Mouse (Mus musculus): Measurements from ENCODE around the gene Mcat. TPM values are rescaled to one million over a fixed set of nuclear protein-coding genes. Genes with fewer than 3 reads are reported as not detected.

The Mcat gene
- polyA plus RNA-seq, 1 experiment from 2014 or later, result 44.9 TPM

GRCm38 (mm10) chr15:83523196-83523595, 40.4 kb downstream of the Mcat start:
- Histone ChIP-seq H3K4me2 (ENCODE audit: low read depth, severe bottlenecking) (no peak overlapping the region), H3K27me3 (ENCODE audit: control insufficient read depth, insufficient read depth, low read length) (peaks cover 31% of the 10 kb centered on the region), H3K4me1 (ENCODE audit: control insufficient read depth, insufficient read depth, low read length) (peaks cover 3% of the 10 kb centered on the region; the same call in 1 of the 2 replicates), H3K9me3 (ENCODE audit: control insufficient read depth, low read length) (no peaks in the 10 kb centered on the region), H3K36me3 (ENCODE audit: control insufficient read depth, insufficient read depth, low read length) (no peaks in the 10 kb centered on the region), H3K4me3 (ENCODE audit: low read depth, low read length) (no peak overlapping the region), H3K27ac (replicated peaks; ENCODE audit: low read depth, low read length) (no peak overlapping the region), H3K9ac (ENCODE audit: low read length) (no peak overlapping the region)
- WGBS, result 33% methylated on average over 7 of the region's 7 CpGs
- no peak for DNase-seq (ENCODE audit: low spot score)
- no peak for ATAC-seq (ENCODE audit: insufficient number of reproducible peaks, low FRiP score, low TSS enrichment, low read depth)

GRCm38 (mm10) chr15:83520861-83521382, 42.7 kb downstream of the Mcat start:
- H3K27me3 ChIP-seq (ENCODE audit: control insufficient read depth, insufficient read depth, low read length), result peaks cover 9% of the 10 kb centered on the region
- WGBS, result 83% methylated on average over 6 of the region's 6 CpGs
- H3K9ac ChIP-seq (ENCODE audit: low read length), result no peak overlapping the region
- ATAC-seq (ENCODE audit: insufficient number of reproducible peaks, low FRiP score, low TSS enrichment, low read depth), result no peak
- no peaks in the 10 kb centered on the region for H3K4me1 ChIP-seq (ENCODE audit: control insufficient read depth, insufficient read depth, low read length)
- no peak overlapping the region for H3K4me2 ChIP-seq (ENCODE audit: low read depth, severe bottlenecking)
- H3K4me3 ChIP-seq (ENCODE audit: low read depth, low read length), result no peak overlapping the region
- no peaks in the 10 kb centered on the region for H3K9me3 ChIP-seq (ENCODE audit: control insufficient read depth, low read length)
- no peak overlapping the region for H3K27ac ChIP-seq (replicated peaks; ENCODE audit: low read depth, low read length)
- no peak for DNase-seq (ENCODE audit: low spot score)
- H3K36me3 ChIP-seq (ENCODE audit: control insufficient read depth, insufficient read depth, low read length), result no peaks in the 10 kb centered on the region

- Histone ChIP-seq H3K27me3 (ENCODE audit: control insufficient read depth, insufficient read depth, low read length) (no peaks in the 10 kb centered on the region), H3K27ac (replicated peaks; ENCODE audit: low read depth, low read length) (no peak overlapping the region), H3K4me1 (ENCODE audit: control insufficient read depth, insufficient read depth, low read length) (no peaks in the 10 kb centered on the region), H3K9ac (ENCODE audit: low read length) (peak overlapping the region; percentile 17; the same call in 1 of the 2 replicates), H3K4me2 (ENCODE audit: low read depth, severe bottlenecking) (no peak overlapping the region), H3K36me3 (ENCODE audit: control insufficient read depth, insufficient read depth, low read length) (no peaks in the 10 kb centered on the region), H3K4me3 (ENCODE audit: low read depth, low read length) (no peak overlapping the region), H3K9me3 (ENCODE audit: control insufficient read depth, low read length) (no peaks in the 10 kb centered on the region)
- DNase-seq (ENCODE audit: low spot score) (peak; percentile 79), ATAC-seq (ENCODE audit: insufficient number of reproducible peaks, low FRiP score, low TSS enrichment, low read depth) (no peak)
- 40% methylated on average over 20 of the region's 20 CpGs for WGBS
These were observed 45.2 kb downstream of the Mcat start for GRCm38 (mm10) chr15:83518215-83519048.

- Histone ChIP-seq H3K27me3 (ENCODE audit: control insufficient read depth, insufficient read depth, low read length) (no peaks in the 10 kb centered on the region), H3K27ac (replicated peaks; ENCODE audit: low read depth, low read length) (no peak overlapping the region), H3K4me3 (ENCODE audit: low read depth, low read length) (no peak overlapping the region), H3K9ac (ENCODE audit: low read length) (no peak overlapping the region), H3K4me2 (ENCODE audit: low read depth, severe bottlenecking) (no peak overlapping the region), H3K4me1 (ENCODE audit: control insufficient read depth, insufficient read depth, low read length) (no peaks in the 10 kb centered on the region), H3K36me3 (ENCODE audit: control insufficient read depth, insufficient read depth, low read length) (no peaks in the 10 kb centered on the region), H3K9me3 (ENCODE audit: control insufficient read depth, low read length) (no peaks in the 10 kb centered on the region)
- DNase-seq (ENCODE audit: low spot score), result no peak
- ATAC-seq (ENCODE audit: insufficient number of reproducible peaks, low FRiP score, low TSS enrichment, low read depth), result no peak
- WGBS, result 74% methylated on average over 5 of the region's 5 CpGs
These were observed 48.6 kb downstream of the Mcat start for GRCm38 (mm10) chr15:83515018-83515417.

- no peaks in the 10 kb centered on the region for H3K27me3 ChIP-seq (ENCODE audit: control insufficient read depth, insufficient read depth, low read length)
- no peak overlapping the region for H3K4me3 ChIP-seq (ENCODE audit: low read depth, low read length)
- no peaks in the 10 kb centered on the region for H3K36me3 ChIP-seq (ENCODE audit: control insufficient read depth, insufficient read depth, low read length)
- no peaks in the 10 kb centered on the region for H3K9me3 ChIP-seq (ENCODE audit: control insufficient read depth, low read length)
- no peak overlapping the region for H3K27ac ChIP-seq (replicated peaks; ENCODE audit: low read depth, low read length)
- no peak for ATAC-seq (ENCODE audit: insufficient number of reproducible peaks, low FRiP score, low TSS enrichment, low read depth)
- DNase-seq (ENCODE audit: low spot score), result no peak
- H3K9ac ChIP-seq (ENCODE audit: low read length), result no peak overlapping the region
- H3K4me1 ChIP-seq (ENCODE audit: control insufficient read depth, insufficient read depth, low read length), result no peaks in the 10 kb centered on the region
- WGBS, result 74% methylated on average over 13 of the region's 13 CpGs
- H3K4me2 ChIP-seq (ENCODE audit: low read depth, severe bottlenecking), result no peak overlapping the region
These were observed 50.9 kb downstream of the Mcat start for GRCm38 (mm10) chr15:83512489-83513281.

- peak within 1 kb of the TSS; percentile 55 for H3K9ac ChIP-seq (ENCODE audit: low read length)
- no peak within 1 kb of the TSS for H3K27ac ChIP-seq (replicated peaks; ENCODE audit: low read depth, low read length)
- no peaks in the 10 kb centered on the region for H3K27me3 ChIP-seq (ENCODE audit: control insufficient read depth, insufficient read depth, low read length)
- H3K36me3 ChIP-seq (ENCODE audit: control insufficient read depth, insufficient read depth, low read length), result no peaks in the 10 kb centered on the region
- ATAC-seq (ENCODE audit: insufficient number of reproducible peaks, low FRiP score, low TSS enrichment, low read depth) (peak; percentile 89; the same call in 1 of the 2 replicates), DNase-seq (ENCODE audit: low spot score) (peak; percentile 94)
- H3K9me3 ChIP-seq (ENCODE audit: control insufficient read depth, low read length), result no peaks in the 10 kb centered on the region
- no peaks in the 10 kb centered on the region for H3K4me1 ChIP-seq (ENCODE audit: control insufficient read depth, insufficient read depth, low read length)
- H3K4me2 ChIP-seq (ENCODE audit: low read depth, severe bottlenecking), result peak within 1 kb of the TSS; percentile 61
- H3K4me3 ChIP-seq (ENCODE audit: low read depth, low read length), result peak within 1 kb of the TSS; percentile 51
- 11% methylated on average over 41 of the region's 41 CpGs for WGBS
These were observed 52.7 kb downstream of the Mcat start, which contains the start of gene Ttll1 for GRCm38 (mm10) chr15:83510805-83511405. Ttll1 (minus strand) TSS chr15:83510893.

- Histone ChIP-seq H3K27me3 (ENCODE audit: control insufficient read depth, insufficient read depth, low read length) (no peaks in the 10 kb centered on the region), H3K4me1 (ENCODE audit: control insufficient read depth, insufficient read depth, low read length) (no peaks in the 10 kb centered on the region), H3K9ac (ENCODE audit: low read length) (peak overlapping the region; percentile 55), H3K36me3 (ENCODE audit: control insufficient read depth, insufficient read depth, low read length) (no peaks in the 10 kb centered on the region; the same call in 1 of the 2 replicates), H3K27ac (replicated peaks; ENCODE audit: low read depth, low read length) (no peak overlapping the region), H3K9me3 (ENCODE audit: control insufficient read depth, low read length) (no peaks in the 10 kb centered on the region), H3K4me3 (ENCODE audit: low read depth, low read length) (peak overlapping the region; percentile 51), H3K4me2 (ENCODE audit: low read depth, severe bottlenecking) (peak overlapping the region; percentile 61)
- 29% methylated on average over 17 of the region's 17 CpGs for WGBS
- ATAC-seq (ENCODE audit: insufficient number of reproducible peaks, low FRiP score, low TSS enrichment, low read depth), result peak; percentile 28
- no peak for DNase-seq (ENCODE audit: low spot score)
These were observed 53.4 kb downstream of the Mcat start for GRCm38 (mm10) chr15:83509950-83510804.
